Mouse (Mus musculus): ENCODE results near the gene Plcd3. TPM values are rescaled to one million over a fixed set of nuclear protein-coding genes. Genes with fewer than 3 reads are reported as not detected.

The Plcd3 gene
- total RNA-seq, 2 experiments from 2014 or later: 14.1 to 14.7 TPM

DNA sequence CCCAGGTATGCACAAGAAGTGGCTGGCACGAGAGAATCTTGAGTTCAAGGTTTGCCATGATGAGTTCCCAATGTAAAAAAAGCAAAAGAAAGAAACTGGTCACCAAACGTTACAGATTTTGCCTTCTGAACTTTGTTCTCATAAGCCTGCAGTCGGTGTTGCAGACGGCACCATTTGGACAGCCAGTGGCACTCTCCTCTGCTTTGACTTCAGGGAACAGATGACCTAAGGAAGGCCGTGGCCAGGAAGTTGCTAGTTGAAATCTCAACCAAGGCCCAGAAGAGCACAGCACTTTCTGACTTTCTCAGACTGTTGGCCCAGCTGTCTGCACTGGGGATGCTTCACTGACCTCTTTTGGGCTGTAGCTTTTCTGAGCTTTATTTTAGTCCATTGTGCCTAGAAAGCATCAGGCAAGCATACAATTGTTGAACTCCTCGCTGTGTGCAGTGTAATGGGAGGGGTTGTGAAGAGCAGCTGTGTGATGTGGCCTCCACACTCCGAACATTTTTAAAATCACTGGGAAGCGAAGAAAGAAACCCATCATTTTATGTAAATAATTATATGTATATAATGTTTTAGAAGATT, 64.5 kb downstream of the Plcd3 start:
- no peak for DNase-seq (ENCODE audit: low spot score in 2 of 2)
- intact Hi-C loops (cut with DNase I): no loop called here

DNA sequence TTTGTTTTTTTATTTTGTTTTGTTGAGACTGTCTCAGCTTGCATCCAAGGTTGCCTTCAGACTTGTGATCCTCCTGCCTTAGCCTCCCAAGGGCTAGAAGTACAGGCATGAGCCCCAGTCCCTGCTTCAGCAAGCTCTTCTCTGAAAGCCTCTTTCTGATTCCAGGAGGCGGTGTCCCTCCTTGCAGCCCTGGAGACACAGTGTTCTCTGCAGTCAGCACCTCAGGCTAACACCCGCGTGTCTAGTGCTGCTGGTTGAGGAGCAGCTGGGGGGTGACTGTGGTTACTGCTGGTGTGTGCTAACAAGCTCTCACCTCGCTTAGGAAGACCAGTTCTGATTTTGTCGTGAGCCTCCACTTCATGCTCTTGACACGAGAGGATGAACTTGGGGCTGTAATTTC, 66.5 kb downstream of the Plcd3 start:
- peak in 1 of 2 experiments; percentile 60 for DNase-seq (ENCODE audit: low spot score in 2 of 2)
- intact Hi-C loops (cut with DNase I): no loop called here

DNA sequence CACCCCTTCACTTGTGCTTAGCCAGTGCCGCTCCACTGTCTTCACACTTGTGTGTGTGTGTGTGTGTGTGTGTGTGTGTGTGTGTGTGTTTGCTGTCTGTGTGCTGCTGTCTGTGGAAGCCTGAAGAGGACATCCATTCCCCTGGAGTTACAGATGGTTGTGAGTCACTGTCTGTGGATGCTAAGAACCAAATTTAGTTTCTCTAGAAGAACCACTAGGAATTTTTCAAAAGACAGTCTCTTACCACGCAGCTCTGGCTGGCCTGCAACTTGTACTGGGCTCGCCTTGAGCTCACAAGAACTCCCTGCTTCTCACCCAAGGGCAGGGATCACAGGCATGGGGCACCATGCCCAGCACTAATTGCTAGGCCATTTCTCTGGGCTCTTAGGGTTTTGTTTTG, 68.4 kb downstream of the Plcd3 start:
- DNase-seq (ENCODE audit: low spot score in 2 of 2): peak; percentile 68 to 79
- intact Hi-C loops (cut with DNase I): no loop called here

DNA sequence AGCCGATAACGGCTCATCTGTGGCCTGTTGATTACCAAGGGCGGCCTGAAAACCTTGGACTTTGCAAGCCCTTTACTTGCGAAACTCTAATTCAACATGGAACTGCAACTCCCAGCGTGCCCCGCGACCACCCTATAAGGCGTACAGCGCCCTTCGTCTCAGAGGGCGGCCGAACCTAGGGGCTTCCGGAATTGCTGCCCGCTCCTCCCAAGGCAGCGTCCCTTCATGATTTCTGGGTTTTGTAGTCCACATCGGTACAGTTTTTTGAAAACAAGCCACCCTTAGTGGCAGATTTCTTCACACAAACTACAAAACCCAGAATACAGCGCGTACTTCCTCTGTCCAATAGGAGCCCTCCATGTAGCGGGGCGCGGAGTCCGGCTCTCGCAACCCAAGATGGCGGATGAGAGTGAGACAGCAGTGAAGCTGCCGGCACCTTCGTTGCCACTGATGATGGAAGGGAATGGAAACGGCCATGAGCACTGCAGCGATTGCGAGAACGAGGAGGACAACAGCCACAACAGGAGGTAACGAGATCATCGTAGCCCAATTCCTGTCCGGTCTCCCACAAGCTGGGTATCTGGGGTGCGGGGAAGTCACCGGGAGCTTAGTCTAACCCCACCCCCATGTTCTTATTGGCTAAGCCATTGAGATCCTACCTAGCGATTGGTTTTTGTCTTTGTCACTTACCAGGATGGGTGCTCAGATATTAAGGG, 73.1 kb downstream of the Plcd3 start, which contains the start of the genes Nmt1 and Dcakd:
Gene Nmt1, plus strand, starts transcription at position 15 of the 716 bp plus-strand sequence.
Gene Dcakd, minus strand, starts transcription at position 158 of the 716 bp plus-strand sequence.
- intact Hi-C loops (cut with DNase I): no loop called here
- DNase-seq (ENCODE audit: low spot score in 2 of 2): peak; percentile 94 to 99

DNA sequence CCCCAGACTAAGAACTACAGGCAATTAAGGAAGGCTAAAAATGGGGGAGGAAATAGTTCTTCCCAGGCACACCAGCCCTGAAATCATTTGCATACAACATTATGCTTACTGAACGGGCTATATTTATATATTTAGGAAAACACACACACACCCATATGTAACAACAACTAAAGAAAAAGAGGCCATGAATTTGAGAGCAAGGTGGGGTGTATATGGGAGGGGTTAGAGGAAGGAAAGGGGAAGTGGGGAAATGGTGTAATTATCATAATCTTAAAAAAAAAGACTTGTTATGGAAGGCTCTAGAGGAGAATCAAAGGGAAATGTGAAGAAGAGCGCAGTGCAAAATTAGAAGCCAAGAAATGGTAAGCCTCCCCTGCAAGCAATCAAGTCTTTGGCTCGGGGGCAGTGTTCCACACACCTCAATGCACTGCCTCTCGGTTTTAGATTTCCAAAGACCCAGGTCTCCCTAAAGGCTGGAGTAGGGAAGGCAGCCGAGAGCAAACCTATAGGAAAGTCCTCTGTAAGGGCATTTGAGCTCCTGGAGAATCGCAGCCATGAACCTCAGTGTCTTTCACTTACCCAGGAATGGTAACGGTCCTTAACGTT, 73.8 kb downstream of the Plcd3 start:
- no peak for DNase-seq (ENCODE audit: low spot score in 2 of 2)
- intact Hi-C loops (cut with DNase I): no loop called here

DNA sequence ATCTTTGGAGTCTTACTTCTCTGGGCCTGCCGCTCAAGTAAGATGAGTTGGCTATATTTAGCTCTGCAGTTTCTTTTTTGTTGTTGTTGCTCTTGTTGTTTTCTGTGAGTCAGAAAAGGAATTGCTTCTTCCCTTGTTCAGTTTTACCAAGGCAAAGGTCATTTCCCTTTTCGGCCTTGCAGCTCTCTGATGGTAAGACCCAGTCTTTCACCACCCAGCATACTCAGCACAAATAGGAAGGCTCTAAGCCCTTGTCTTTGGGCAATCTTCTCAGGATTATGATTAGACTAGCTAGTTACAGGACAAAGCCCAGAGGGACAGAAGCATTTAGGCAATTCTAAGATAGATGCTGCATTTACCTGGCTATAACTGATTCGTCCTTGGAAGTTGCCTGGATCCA, 74.6 kb downstream of the Plcd3 start:
- no peak for DNase-seq (ENCODE audit: low spot score in 2 of 2)
- intact Hi-C loops (cut with DNase I): no loop called here

DNA sequence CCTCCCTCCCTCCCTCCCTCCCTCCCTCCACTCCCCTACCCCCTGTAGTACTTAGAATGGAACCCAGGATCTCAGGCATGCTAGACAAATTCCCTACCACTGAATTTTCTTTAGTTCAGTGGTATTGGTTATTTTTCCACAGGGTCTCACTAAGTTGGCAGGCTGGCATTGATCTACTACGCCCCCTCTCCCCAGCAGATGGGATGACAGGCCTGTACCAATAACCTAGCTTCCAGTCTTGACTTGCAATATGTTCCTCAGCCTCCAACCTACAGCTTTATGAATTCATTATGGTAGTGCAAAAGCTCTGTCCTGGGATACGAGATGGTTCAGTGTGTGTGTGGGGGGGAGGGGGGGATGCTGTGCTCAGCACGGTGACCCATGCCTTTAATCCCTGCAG, 77.5 kb downstream of the Plcd3 start:
- intact Hi-C loops (cut with DNase I): no loop called here
- DNase-seq (ENCODE audit: low spot score in 2 of 2): no peak

DNA sequence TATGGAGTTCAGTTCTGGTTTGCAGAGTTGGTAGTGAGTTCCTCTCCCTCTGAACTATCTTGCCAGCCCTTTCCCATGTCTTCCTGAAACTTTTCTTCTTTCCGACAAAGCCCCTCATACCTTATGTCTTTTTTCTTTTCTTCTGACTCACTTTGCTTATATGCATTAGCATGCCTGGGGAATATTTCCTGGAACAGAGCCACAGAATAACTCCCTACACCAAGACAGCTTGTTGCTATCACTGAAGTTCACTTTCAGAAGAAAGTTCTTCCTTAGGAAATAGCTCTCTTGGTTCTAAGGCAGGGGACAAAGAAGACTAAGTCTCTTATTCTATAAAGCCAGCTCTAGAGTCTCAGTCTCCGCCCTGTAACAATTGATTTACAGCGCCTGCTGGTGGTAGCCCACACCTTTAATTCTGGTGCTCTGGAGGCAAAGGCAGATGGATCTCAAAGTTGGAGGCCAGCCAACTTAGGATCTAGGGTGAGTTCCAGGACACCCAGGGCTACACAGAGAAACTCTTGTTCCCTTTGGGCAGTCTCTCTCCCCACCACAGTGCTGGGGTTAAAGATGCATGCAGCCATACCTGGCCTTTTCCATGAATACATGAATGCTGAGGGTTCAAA, 80.6 kb downstream of the Plcd3 start:
- DNase-seq (ENCODE audit: low spot score in 2 of 2): no peak
- intact Hi-C loops (cut with DNase I): no loop called here

Other genes with a start within 250 kb of the Plcd3 start
- gene Eftud2, start 220.7 kb downstream of the Plcd3 start, total RNA-seq (2021): 100 to 1,000 TPM; 111 to 113 TPM
- gene Ccdc103, start 220.5 kb downstream of the Plcd3 start, total RNA-seq (2021): 1 to 10 TPM; 2.0 to 2.1 TPM
- gene Fam187a, start 216.5 kb downstream of the Plcd3 start, total RNA-seq (2021): under 1 TPM; 0.22 to 0.36 TPM
- 100 to 1,000 TPM in 1 of 2 experiments, 10 to 100 TPM in 1; 96.5 to 141 TPM for gene Gfap, start 200.7 kb downstream of the Plcd3 start, total RNA-seq (2021)
- under 1 TPM; 0.57 to 0.93 TPM for gene Kif18b, start 176.5 kb downstream of the Plcd3 start, total RNA-seq (2021)
- 10 to 100 TPM; 20.7 to 25.2 TPM for gene C1ql1, start 155.0 kb downstream of the Plcd3 start, total RNA-seq (2021)
- gene Nmt1, start 73.5 kb downstream of the Plcd3 start, total RNA-seq (2021): 100 to 1,000 TPM; 105 to 107 TPM
- 10 to 100 TPM; 90.2 to 93.2 TPM for gene Dcakd, start 73.3 kb downstream of the Plcd3 start, total RNA-seq (2021)
- gene Acbd4, start within 50 bp of the Plcd3 start, total RNA-seq (2021): 10 to 100 TPM; 71.3 to 71.5 TPM
- 10 to 100 TPM; 43.7 to 45.4 TPM for gene Hexim1, start 14.6 kb upstream of the Plcd3 start, total RNA-seq (2021)
- 10 to 100 TPM; 15.4 TPM for gene Hexim2, start 30.8 kb upstream of the Plcd3 start, total RNA-seq (2021)
- 100 to 1,000 TPM; 132 to 143 TPM for gene Fmnl1, start 69.4 kb upstream of the Plcd3 start, total RNA-seq (2021)
- gene 1700023F06Rik, start 106.9 kb upstream of the Plcd3 start, total RNA-seq (2021): 1 to 10 TPM; 2.3 TPM
- 1 to 10 TPM; 1.0 to 1.2 TPM for gene Spata32, start 116.8 kb upstream of the Plcd3 start, total RNA-seq (2021)
- gene Map3k14, start 165.8 kb upstream of the Plcd3 start, total RNA-seq (2021): 1 to 10 TPM; 2.6 to 3.8 TPM

Measured in left cerebral cortex, postnatal 14 days (tissue).